14 mouse cellular contexts compared by ENCODE assay signal in genomic region chr5:112206543-112207255, GRCm38 (mm10). TPM values are rescaled to one million over a fixed set of nuclear protein-coding genes. Genes with fewer than 3 reads are reported as not detected.
DNase-seq lines count a peak whose midpoint lies in the region; ATAC-seq lines count a peak whose summit lies in the region.
"Had no signal": no experiment of that assay in that cellular context is flagged by ENCODE, and none has a peak within 500 bp of the region (broad histone marks: within the 10 kb centered on the region; RNA-seq: fewer than 3 reads in every experiment).

No protein-coding gene starts in this region.

- no peak for DNase-seq in hindbrain, embryonic 10.5 days (ENCODE audit: low spot score)
- peak; percentile 18 for DNase-seq in retina, embryonic 14.5 days (ENCODE audit: low spot score)
- DNase-seq in retina, postnatal 1 day = no peak
- no peak for DNase-seq in cerebellum, postnatal 4 days (ENCODE audit: low spot score in 2 of 2)
- DNase-seq: cerebellum, adult 9-10 months; spleen, adult 18-20 months; thymus, postnatal 36 days had no signal

- H3K9ac ChIP-seq in hindbrain, embryonic 16.5 days (ENCODE audit: low read depth, low read length) = no peak overlapping the region
- 0 out of 2 replicates have a peak overlapping the region, but pooled peaks have one; percentile 24 for H3K9ac ChIP-seq in hindbrain, embryonic 12.5 days
- no peak overlapping the region for H3K9ac ChIP-seq in stomach, embryonic 15.5 days
- H3K9ac ChIP-seq: liver, embryonic 14.5 days had no signal

- 0 out of 2 replicates have a peak, but pooled peaks cover 3% of the 10 kb centered on the region for H3K27me3 ChIP-seq in hindbrain, embryonic 10.5 days (ENCODE audit: insufficient read depth, poor library complexity, severe bottlenecking)
- H3K27me3 ChIP-seq in hindbrain, embryonic 16.5 days (replicated peaks; ENCODE audit: control insufficient read depth, insufficient read depth, low read length) = no peaks in the 10 kb centered on the region
- no peaks in the 10 kb centered on the region for H3K27me3 ChIP-seq in hindbrain, embryonic 12.5 days
- no peaks in the 10 kb centered on the region for H3K27me3 ChIP-seq in stomach, embryonic 15.5 days (replicated peaks)

- peak overlapping the region; percentile 14; the same call in 1 of the 2 replicates for H3K4me3 ChIP-seq in hindbrain, embryonic 10.5 days
- H3K4me3 ChIP-seq in hindbrain, embryonic 16.5 days (ENCODE audit: low read length) = no peak overlapping the region
- H3K4me3 ChIP-seq in hindbrain, embryonic 12.5 days = no peak overlapping the region
- H3K4me3 ChIP-seq in stomach, embryonic 15.5 days (replicated peaks) = no peak overlapping the region

- H3K4me2 ChIP-seq in hindbrain, embryonic 16.5 days (ENCODE audit: low read length) = no peak overlapping the region; the same call in 1 of the 2 replicates
- H3K4me2 ChIP-seq in hindbrain, embryonic 12.5 days (replicated peaks) = peak overlapping the region; percentile 24; the same call in 1 of the 2 replicates
- peak overlapping the region; percentile 20; the same call in 1 of the 2 replicates for H3K4me2 ChIP-seq in stomach, embryonic 15.5 days

- H3K4me1 ChIP-seq in hindbrain, embryonic 10.5 days (replicated peaks) = peaks cover 31% of the 10 kb centered on the region
- peaks cover 3% of the 10 kb centered on the region; the same call in 1 of the 2 replicates for H3K4me1 ChIP-seq in hindbrain, embryonic 16.5 days (ENCODE audit: control insufficient read depth, insufficient read depth, low read depth, low read length)
- peaks cover 9% of the 10 kb centered on the region for H3K4me1 ChIP-seq in hindbrain, embryonic 12.5 days
- no peaks in the 10 kb centered on the region for H3K4me1 ChIP-seq in stomach, embryonic 15.5 days

- ATAC-seq in hindbrain, embryonic 16.5 days = no peak
- ATAC-seq in hindbrain, embryonic 12.5 days (ENCODE audit: low FRiP score) = no peak
- peak; percentile 45; the same call in 1 of the 2 replicates for ATAC-seq in stomach, embryonic 15.5 days (ENCODE audit: insufficient read depth, low FRiP score, low read depth)
- no peak for ATAC-seq in monocyte, adult 5-6 weeks (replicated peaks; ENCODE audit: insufficient number of reproducible peaks, low FRiP score, low TSS enrichment, poor library complexity, severe bottlenecking)
- ATAC-seq: CD4-positive, CD25-positive, alpha-beta regulatory T cell, adult 4 months had no signal

- H3K36me3 ChIP-seq in hindbrain, embryonic 10.5 days = no peaks in the 10 kb centered on the region
- no peaks in the 10 kb centered on the region for H3K36me3 ChIP-seq in hindbrain, embryonic 16.5 days (ENCODE audit: control insufficient read depth, insufficient read depth, low read length)
- H3K36me3 ChIP-seq in hindbrain, embryonic 12.5 days = no peaks in the 10 kb centered on the region
- H3K36me3 ChIP-seq in stomach, embryonic 15.5 days = no peaks in the 10 kb centered on the region

- peak overlapping the region; percentile 65 for H3K27ac ChIP-seq in hindbrain, embryonic 10.5 days
- no peak overlapping the region for H3K27ac ChIP-seq in hindbrain, embryonic 16.5 days (ENCODE audit: low read depth, low read length)
- 0 out of 2 replicates have a peak overlapping the region, but pooled peaks have one; percentile 17 for H3K27ac ChIP-seq in hindbrain, embryonic 12.5 days
- H3K27ac ChIP-seq in stomach, embryonic 15.5 days = no peak overlapping the region
- H3K27ac ChIP-seq: liver, embryonic 14.5 days had no signal

- H3K9me3 ChIP-seq in hindbrain, embryonic 10.5 days = no peaks in the 10 kb centered on the region
- H3K9me3 ChIP-seq in hindbrain, embryonic 16.5 days (ENCODE audit: control insufficient read depth, low read length) = no peaks in the 10 kb centered on the region
- no peaks in the 10 kb centered on the region for H3K9me3 ChIP-seq in hindbrain, embryonic 12.5 days (replicated peaks)
- no peaks in the 10 kb centered on the region for H3K9me3 ChIP-seq in stomach, embryonic 15.5 days

- 27% methylated on average over 16 of the region's 16 CpGs for WGBS in hindbrain, embryonic 10.5 days
- 38% methylated on average over 16 of the region's 16 CpGs for WGBS in hindbrain, embryonic 16.5 days
- WGBS in hindbrain, embryonic 12.5 days = 27% methylated on average over 16 of the region's 16 CpGs
- WGBS in stomach, embryonic 15.5 days = 22% methylated on average over 16 of the region's 16 CpGs

RNA-seq across cellular contexts. Expression of gene Cryba4, which starts 45.6 kb away (rescaled TPM):
- polyA plus RNA-seq in hindbrain, embryonic 10.5 days (2016; fragmentation: Nextera tagmentation; extraction: Ambion mirVana) = 0.35 and 1.4 TPM in 2 replicates
- polyA plus RNA-seq in hindbrain, embryonic 16.5 days (2015; fragmentation: Nextera tagmentation; extraction: Ambion mirVana) = 1.2 and 1.3 TPM in 2 replicates
- 1.8 and 2.3 TPM in 2 replicates for polyA plus RNA-seq in hindbrain, embryonic 12.5 days (2016; fragmentation: Nextera tagmentation; extraction: Ambion mirVana)
- 1.7 TPM in 2 replicates for polyA plus RNA-seq in stomach, embryonic 15.5 days (2015; fragmentation: Nextera tagmentation; extraction: Ambion mirVana)
- total RNA-seq in monocyte, adult 5-6 weeks (2017) = 1.8 to 2.1 TPM in 2 of 3 replicates, not detected in the other
- total RNA-seq: megakaryocyte-erythroid progenitor cell, adult 5-6 weeks had no signal

RNA-seq across cellular contexts. Expression of gene Crybb1, which starts 48.9 kb away (rescaled TPM):
- polyA plus RNA-seq in hindbrain, embryonic 10.5 days (2016; fragmentation: Nextera tagmentation; extraction: Ambion mirVana) = 0.19 and 0.42 TPM in 2 replicates
- polyA plus RNA-seq in hindbrain, embryonic 16.5 days (2015; fragmentation: Nextera tagmentation; extraction: Ambion mirVana) = 6.6 and 7.7 TPM in 2 replicates
- polyA plus RNA-seq in hindbrain, embryonic 12.5 days (2016; fragmentation: Nextera tagmentation; extraction: Ambion mirVana) = 2.0 and 2.3 TPM in 2 replicates
- polyA plus RNA-seq in stomach, embryonic 15.5 days (2015; fragmentation: Nextera tagmentation; extraction: Ambion mirVana) = 4.0 TPM in 2 replicates
- total RNA-seq in monocyte, adult 5-6 weeks (2017) = not detected in 3 replicates
- total RNA-seq: megakaryocyte-erythroid progenitor cell, adult 5-6 weeks had no signal
- polyA plus RNA-seq: CD4-positive, CD25-positive, alpha-beta regulatory T cell, adult 4 months had no signal

Comparison
In these comparisons a context has a peak if more than half of its experiments do, and no peak if none do; other contexts are left out.
1. H3K27ac ChIP-seq: peak in hindbrain, embryonic 10.5 days (single experiment) and hindbrain, embryonic 12.5 days (single experiment); none in hindbrain, embryonic 16.5 days (single experiment) and stomach, embryonic 15.5 days (single experiment).